Mouse (Mus musculus) bone marrow macrophage, adult 2 months (primary cell): ENCODE data around the gene Tcaim.
"Not testable (repeated sequence)": the region's sequence is repeated elsewhere in the genome, so short reads cannot be mapped to it uniquely, and the experiment has no call there.

ENCODE experiments used
- CTCF ChIP-seq: IDR thresholded peaks from 2 replicates; pipeline ENCODE4 v1.5.1; 2012; ENCODE audit warnings: low read depth, mild to moderate bottlenecking, low read length, moderate library complexity
- POLR2A ChIP-seq: IDR thresholded peaks from 2 replicates; pipeline ENCODE4 v1.6.1; 2012; ENCODE audit warnings: mild to moderate bottlenecking, low read depth, low read length, borderline replicate concordance

- not testable (repeated sequence) for TF ChIP-seq CTCF, POLR2A
Measured at GRCm38 (mm10) chr9:122855141-122855540, 49.8 kb downstream of the Tcaim start.
